Mouse (Mus musculus) forebrain, embryonic 15.5 days (tissue): ENCODE results near the gene Sipa1l2. TPM values are rescaled to one million over a fixed set of nuclear protein-coding genes. Genes with fewer than 3 reads are reported as not detected.

Experiments
- ATAC-seq: fragments of 200-750 bp; cut with Nextera tagmentation; replicated peaks from 2 replicates; pipeline ENCODE4 v1.8.0; 2017; ENCODE audit warnings: mild to moderate bottlenecking, moderate TSS enrichment, moderate library complexity
- H3K27ac ChIP-seq: fragments of 300-500 bp; sonication (generic); replicated peaks from 2 replicates; pipeline ENCODE4 v1.5.1; 2015; ENCODE audit warnings: mild to moderate bottlenecking, inconsistent platforms
- H3K27me3 ChIP-seq: fragments of 300-500 bp; sonication (generic); 2 replicates; pipeline ENCODE4 v1.6.1; 2015; ENCODE audit warnings: inconsistent platforms
- H3K36me3 ChIP-seq: fragments of 300-500 bp; sonication (generic); 2 replicates; pipeline ENCODE4 v1.6.1; 2015; ENCODE audit warnings: mild to moderate bottlenecking, inconsistent platforms
- H3K4me1 ChIP-seq: fragments of 300-500 bp; sonication (generic); 2 replicates; pipeline ENCODE4 v1.6.1; 2015; ENCODE audit warnings: inconsistent platforms
- H3K4me2 ChIP-seq: fragments of 300-500 bp; sonication (generic); replicated peaks from 2 replicates; pipeline ENCODE4 v1.6.1; 2015; ENCODE audit warnings: mild to moderate bottlenecking, inconsistent platforms
- H3K4me3 ChIP-seq: fragments of 300-500 bp; sonication (generic); 2 replicates; pipeline ENCODE4 v1.5.1; 2015; ENCODE audit warnings: mild to moderate bottlenecking, inconsistent platforms
- H3K9ac ChIP-seq: fragments of 300-500 bp; sonication (generic); replicated peaks from 2 replicates; pipeline ENCODE4 v1.6.1; 2015; ENCODE audit warnings: mild to moderate bottlenecking, inconsistent platforms
- H3K9me3 ChIP-seq: fragments of 300-500 bp; sonication (generic); 2 replicates; pipeline ENCODE4 v1.6.1; 2016; ENCODE audit warnings: inconsistent platforms
- WGBS: fragments of 180-500 bp; shearing (Covaris S2); methylation state at CpG from one replicate; pipeline ENCODE4 v1.1.7; 2015; ENCODE audit warnings: mixed read lengths; 5-methylcytosine and 5-hydroxymethylcytosine counted together
- polyA plus RNA-seq: library from polyadenylated mRNA; unstranded; fragments of >200 nt; fragmentation: Nextera tagmentation; extraction: Ambion mirVana; gene quantifications from 2 replicates; pipeline ENCODE4 v1.2.1, GENCODE M21; 2015

Gene Sipa1l2
- polyA plus RNA-seq, 1 experiment from 2014 or later = 32.0 TPM

DNA sequence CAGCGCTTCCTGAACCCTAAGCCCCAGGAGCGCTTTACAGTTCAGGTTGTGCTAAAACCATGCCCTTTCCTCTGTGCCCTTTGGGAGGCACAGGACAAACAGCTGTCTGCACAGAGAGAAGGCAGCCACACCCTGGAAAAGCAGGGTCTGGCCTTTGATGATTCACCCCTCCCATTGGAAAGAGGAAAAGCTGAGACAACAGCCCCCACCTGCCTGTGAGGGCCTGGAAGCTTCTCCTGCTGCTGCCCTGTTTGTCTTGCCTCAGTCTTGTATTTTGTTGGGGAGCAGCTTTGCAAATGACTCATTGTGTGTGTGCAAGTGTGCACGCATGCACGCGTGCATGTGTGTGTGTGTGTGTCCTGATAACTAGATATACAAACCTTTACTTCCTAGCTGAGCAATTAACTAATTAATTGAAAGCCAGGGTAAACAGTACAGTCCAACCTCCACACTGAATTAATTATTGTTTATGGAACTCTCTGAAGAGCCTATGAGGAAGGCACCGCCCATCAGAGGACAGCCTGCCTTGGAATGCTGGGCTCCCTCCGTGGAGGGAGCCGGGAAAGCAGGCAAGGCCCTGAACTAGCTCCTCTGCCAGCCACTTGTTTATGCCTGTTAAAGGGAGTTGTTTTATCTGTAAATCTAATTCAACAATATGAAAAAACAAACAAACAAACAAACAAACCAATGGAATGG lies 35.4 kb upstream of the Sipa1l2 start:
- Histone ChIP-seq H3K36me3 (no peaks in the 10 kb centered on the region), H3K4me1 (no peaks in the 10 kb centered on the region), H3K9ac (no peak overlapping the region), H3K4me2 (no peak overlapping the region), H3K9me3 (no peaks in the 10 kb centered on the region), H3K4me3 (no peak overlapping the region), H3K27ac (no peak overlapping the region), H3K27me3 (no peaks in the 10 kb centered on the region)
- no peak for ATAC-seq
- 69% methylated on average over 8 of the region's 8 CpGs for WGBS

DNA sequence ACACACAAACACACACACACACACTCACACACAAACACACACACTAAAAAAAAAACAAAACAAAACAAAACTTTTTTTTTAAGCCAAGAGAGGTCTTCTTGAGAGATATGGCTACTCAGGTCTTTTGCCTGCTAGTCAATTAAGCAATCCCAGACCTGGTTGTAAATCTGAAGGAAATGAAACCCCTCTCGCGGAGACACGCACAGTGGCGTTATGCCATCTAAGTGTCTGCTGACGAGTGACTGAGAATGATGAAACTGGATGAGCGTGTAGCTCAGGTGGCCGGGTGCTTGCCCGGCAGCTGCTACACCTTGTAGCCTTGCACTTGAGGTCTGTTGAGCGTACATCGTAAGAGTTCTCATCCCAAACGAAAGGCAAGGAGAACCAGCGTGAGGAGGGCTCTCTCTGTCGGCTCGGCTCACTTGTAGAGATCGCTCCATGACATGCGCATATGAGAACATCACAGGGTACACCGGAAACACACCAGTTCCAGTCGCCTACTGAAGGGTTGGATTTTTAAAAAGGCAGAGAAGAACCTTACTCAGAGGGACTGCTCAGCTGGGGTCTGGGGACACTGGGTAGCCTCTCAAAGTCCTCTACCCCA lies 34.7 kb upstream of the Sipa1l2 start:
- H3K27me3 ChIP-seq = no peaks in the 10 kb centered on the region
- H3K9me3 ChIP-seq = no peaks in the 10 kb centered on the region
- H3K4me3 ChIP-seq = no peak overlapping the region
- H3K4me1 ChIP-seq = no peaks in the 10 kb centered on the region
- H3K36me3 ChIP-seq = no peaks in the 10 kb centered on the region
- no peak for ATAC-seq
- WGBS = 90% methylated on average over 18 of the region's 18 CpGs
- no peak overlapping the region for H3K9ac ChIP-seq
- no peak overlapping the region for H3K4me2 ChIP-seq
- H3K27ac ChIP-seq = no peak overlapping the region

DNA sequence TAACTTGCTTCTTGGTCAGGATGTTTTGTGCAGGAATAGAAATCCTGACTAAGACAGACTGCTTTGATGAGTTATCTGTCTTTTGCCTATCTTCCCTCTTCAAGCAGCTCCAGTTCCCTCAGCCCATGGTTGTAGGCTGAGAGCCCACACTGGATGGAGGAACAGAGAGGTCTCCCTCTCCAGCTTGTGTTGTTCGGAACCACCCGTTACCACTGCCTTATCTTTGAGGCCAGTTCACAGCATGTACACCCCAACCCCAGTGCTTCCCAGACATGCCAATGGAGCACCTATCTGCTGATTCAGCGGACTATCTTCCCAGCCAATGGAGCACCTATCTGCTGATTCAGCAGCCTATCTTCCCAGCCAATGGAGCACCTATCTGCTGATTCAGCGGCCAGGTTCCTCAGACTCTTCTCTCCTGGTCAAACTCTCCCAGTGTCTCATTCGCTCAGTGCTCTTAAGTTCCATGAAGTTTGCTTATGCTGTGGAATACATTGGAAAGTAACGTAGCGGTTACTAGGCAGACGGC lies 33.8 kb upstream of the Sipa1l2 start:
- no peaks in the 10 kb centered on the region for H3K36me3 ChIP-seq
- no peaks in the 10 kb centered on the region for H3K27me3 ChIP-seq
- no peaks in the 10 kb centered on the region for H3K4me1 ChIP-seq
- H3K4me2 ChIP-seq = no peak overlapping the region
- H3K9me3 ChIP-seq = no peaks in the 10 kb centered on the region
- ATAC-seq = no peak
- no peak overlapping the region for H3K27ac ChIP-seq
- H3K9ac ChIP-seq = no peak overlapping the region
- WGBS = 90% methylated on average over 8 of the region's 8 CpGs
- H3K4me3 ChIP-seq = no peak overlapping the region

DNA sequence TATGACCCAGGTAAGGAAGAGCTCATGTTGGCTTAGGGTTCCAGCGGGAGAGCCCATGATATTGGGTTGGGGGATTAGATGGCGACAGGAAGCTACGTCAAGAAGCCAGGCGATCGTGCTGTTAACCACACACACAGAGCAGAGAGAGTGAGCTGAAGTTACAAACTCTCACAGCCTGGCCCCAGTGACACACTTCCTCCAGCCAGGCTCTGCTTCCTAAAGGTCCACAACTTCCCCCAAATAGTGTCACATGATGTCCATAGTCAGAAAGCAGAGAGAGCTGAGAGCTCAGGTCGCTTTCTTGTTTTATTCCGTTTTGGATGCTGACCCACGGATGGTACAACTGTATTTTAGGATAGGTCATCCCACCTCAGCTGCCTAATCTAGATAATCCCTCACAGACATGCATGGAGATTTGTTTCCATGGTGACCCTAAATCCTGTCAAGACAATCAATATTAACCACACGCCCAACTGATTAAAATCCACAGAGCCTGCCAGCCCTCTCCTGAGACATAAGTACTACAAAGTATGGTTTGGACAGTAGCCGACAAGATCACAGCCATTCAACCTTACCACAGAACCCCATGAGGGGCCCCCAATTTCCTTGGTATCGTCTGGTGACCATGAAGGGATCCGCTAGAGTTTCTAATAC lies 30.6 kb upstream of the Sipa1l2 start:
- no peak overlapping the region for H3K4me3 ChIP-seq
- no peaks in the 10 kb centered on the region for H3K27me3 ChIP-seq
- no peak overlapping the region for H3K27ac ChIP-seq
- ATAC-seq = no peak
- WGBS = 74% methylated on average over 12 of the region's 12 CpGs
- no peaks in the 10 kb centered on the region for H3K36me3 ChIP-seq
- no peaks in the 10 kb centered on the region for H3K9me3 ChIP-seq
- no peak overlapping the region for H3K4me2 ChIP-seq
- H3K9ac ChIP-seq = no peak overlapping the region
- peaks cover 9% of the 10 kb centered on the region for H3K4me1 ChIP-seq

DNA sequence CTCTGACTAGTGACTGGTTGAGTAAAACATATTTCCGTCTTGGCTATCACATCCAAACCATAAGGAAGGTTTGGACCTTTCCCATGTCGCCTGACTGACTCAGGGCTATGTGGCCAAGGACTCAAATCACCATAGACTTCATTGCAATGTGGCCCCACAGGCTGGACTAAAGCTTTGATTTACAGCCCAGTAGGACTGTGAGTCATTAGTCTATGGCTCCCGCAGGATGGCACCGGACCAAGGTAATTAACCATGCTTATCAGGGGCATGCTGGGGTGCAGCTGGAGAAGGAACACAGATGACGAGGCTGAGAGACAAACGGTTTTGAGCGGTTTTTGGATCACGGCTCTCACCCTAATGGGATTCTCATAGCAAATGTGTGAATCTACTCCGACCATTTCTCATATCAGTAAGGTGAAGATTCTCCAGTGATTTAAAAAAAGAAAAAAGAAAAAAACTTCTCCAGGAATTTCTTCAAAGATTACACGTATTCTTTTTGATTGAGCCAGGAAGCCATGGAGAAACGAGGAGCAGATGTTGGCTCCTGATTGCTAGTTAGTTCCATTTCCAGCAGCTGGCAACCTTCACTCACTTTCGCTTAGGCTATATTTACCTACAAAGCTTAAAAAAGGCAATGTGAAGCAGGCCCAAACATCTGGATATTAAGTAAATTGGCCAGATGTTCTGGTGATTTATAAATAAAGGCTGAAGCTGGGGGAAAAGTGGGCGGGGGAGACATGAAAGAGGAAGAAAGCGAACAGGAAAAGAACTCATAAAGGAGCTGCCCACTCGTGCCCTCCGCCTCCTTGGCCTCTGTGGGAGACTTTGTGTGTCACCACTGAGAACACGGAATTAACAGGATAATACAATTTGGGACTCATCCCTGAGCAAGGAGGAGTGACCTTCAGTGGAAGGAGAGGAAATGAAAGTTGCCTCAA lies 26.2 kb upstream of the Sipa1l2 start:
- WGBS = 53% methylated on average over 17 of the region's 17 CpGs
- Histone ChIP-seq H3K4me3 (no peak overlapping the region), H3K27me3 (no peaks in the 10 kb centered on the region), H3K4me2 (no peak overlapping the region), H3K4me1 (peaks cover 9% of the 10 kb centered on the region), H3K36me3 (no peaks in the 10 kb centered on the region), H3K9me3 (no peaks in the 10 kb centered on the region), H3K27ac (peak overlapping the region; percentile 12; the same call in 1 of the 2 replicates), H3K9ac (no peak overlapping the region)
- ATAC-seq = no peak

DNA sequence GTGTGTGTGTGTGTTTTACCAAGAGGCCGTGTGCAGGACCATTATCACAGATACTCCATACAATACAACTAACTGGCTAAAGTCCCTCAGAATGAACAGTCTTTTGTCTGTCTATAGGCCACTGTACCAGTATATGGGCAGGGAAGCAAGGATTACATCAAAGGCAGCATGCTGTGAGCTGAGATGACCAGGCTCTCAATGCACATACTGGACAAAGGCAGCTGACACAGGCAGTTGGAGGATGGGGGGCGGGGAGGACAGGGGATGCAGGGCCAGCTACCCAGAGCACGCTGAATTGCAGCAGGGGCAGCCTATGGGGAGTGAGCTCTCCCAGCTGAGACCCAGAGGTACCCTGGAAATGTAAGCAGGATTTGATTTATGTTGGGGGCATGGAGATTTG lies 20.8 kb upstream of the Sipa1l2 start:
- H3K9ac ChIP-seq = no peak overlapping the region
- no peak overlapping the region for H3K27ac ChIP-seq
- no peak for ATAC-seq
- H3K27me3 ChIP-seq = no peaks in the 10 kb centered on the region
- H3K36me3 ChIP-seq = no peaks in the 10 kb centered on the region
- peaks cover under 1% of the 10 kb centered on the region; the same call in 1 of the 2 replicates for H3K4me1 ChIP-seq
- no peaks in the 10 kb centered on the region for H3K9me3 ChIP-seq
- H3K4me2 ChIP-seq = no peak overlapping the region
- WGBS = 18% methylated on average over 3 of the region's 3 CpGs
- H3K4me3 ChIP-seq = no peak overlapping the region

DNA sequence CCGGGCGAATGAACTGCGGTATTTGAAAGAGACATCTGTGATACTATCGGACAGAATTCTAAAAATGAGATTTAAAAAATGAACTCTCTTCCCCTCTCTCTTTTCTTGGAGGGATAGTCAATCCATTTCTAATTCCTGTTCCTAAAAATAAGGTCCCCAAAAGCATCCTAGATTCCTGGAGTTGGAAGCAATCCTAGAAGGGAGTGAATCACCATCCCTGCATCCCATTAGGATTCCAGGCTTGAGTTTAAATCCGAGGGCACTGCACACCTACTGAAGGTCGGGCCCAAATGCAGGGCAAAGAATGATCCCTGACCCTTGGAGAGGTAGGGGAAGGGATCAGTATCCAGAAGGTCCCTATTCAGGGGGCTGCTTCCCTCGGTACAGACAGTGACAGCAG lies 17.0 kb upstream of the Sipa1l2 start:
- Histone ChIP-seq H3K36me3 (no peaks in the 10 kb centered on the region), H3K4me1 (no peaks in the 10 kb centered on the region), H3K9me3 (no peaks in the 10 kb centered on the region), H3K27ac (no peak overlapping the region), H3K27me3 (no peaks in the 10 kb centered on the region), H3K4me2 (no peak overlapping the region), H3K4me3 (no peak overlapping the region), H3K9ac (no peak overlapping the region)
- 82% methylated on average over 7 of the region's 7 CpGs for WGBS
- no peak for ATAC-seq

DNA sequence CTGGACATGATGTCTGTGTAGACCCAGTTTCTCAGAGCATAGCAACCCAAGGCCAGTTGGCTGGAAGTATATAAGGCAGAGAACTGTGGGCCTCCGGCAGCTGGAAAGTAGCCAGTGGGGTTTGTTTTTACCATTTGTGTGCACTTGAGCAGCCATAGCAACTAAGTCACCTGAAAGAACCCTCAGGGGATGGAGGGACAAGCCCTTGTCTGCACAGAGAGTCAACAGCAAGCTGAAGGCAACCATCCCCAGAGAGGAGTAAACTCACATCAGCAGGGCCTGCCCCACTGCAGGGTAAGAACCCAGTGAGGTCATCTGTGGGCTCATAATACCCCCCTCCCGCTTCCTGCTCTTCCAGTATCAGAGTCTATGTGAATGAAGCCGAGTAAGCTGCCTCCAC lies 14.7 kb upstream of the Sipa1l2 start:
- 66% methylated on average over 3 of the region's 3 CpGs for WGBS
- H3K9ac ChIP-seq = no peak overlapping the region
- no peak overlapping the region for H3K4me2 ChIP-seq
- no peak overlapping the region for H3K27ac ChIP-seq
- no peak overlapping the region for H3K4me3 ChIP-seq
- no peaks in the 10 kb centered on the region for H3K9me3 ChIP-seq
- H3K4me1 ChIP-seq = no peaks in the 10 kb centered on the region
- no peaks in the 10 kb centered on the region for H3K36me3 ChIP-seq
- no peaks in the 10 kb centered on the region for H3K27me3 ChIP-seq
- ATAC-seq = no peak

DNA sequence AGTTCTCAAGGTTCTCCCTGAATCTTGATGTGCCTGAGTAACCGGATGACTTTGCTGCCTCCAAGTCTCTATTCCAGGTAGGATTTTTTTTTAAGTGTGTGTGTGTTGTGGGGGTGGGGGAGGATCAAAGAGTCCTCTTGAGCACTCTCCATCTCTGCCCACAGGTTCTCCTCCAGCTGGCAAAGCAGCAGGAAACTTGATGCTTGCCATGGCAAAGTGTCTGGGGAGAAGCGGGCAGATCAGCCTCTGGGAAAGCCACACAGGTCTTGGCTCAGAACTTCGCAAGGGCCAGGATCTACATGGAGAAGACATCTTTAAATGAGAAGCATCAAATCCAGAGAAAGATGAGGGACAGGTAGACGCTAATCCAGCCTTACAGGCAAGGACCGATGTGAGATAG lies 10.8 kb upstream of the Sipa1l2 start:
- Histone ChIP-seq H3K36me3 (no peaks in the 10 kb centered on the region), H3K9me3 (no peaks in the 10 kb centered on the region), H3K4me1 (no peaks in the 10 kb centered on the region), H3K27ac (no peak overlapping the region), H3K9ac (no peak overlapping the region), H3K4me3 (no peak overlapping the region), H3K27me3 (no peaks in the 10 kb centered on the region), H3K4me2 (no peak overlapping the region)
- WGBS = 96% methylated on average over 5 of the region's 5 CpGs
- ATAC-seq = no peak

DNA sequence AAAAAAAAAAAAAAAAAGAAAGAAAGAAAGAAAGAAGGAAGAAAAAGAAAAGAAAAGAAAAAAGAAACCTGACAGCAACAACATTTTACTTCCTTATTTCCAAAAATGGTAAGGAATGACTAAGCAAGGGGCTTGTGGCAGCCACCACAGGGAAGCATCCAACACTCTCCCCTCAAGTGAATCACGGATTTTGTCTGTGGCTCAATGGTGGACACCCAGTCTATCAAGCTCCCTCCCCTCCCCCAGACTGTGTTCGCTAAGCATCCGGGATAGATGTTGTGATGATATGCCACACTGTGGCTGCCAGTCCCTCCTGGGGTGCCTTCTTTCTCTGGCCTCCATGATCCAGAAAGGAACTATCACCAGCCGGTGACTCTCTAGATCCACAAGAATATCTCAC lies 6.5 kb upstream of the Sipa1l2 start:
- no peak for ATAC-seq
- Histone ChIP-seq H3K9ac (no peak overlapping the region), H3K27ac (no peak overlapping the region), H3K9me3 (no peaks in the 10 kb centered on the region), H3K4me1 (no peaks in the 10 kb centered on the region), H3K4me3 (no peak overlapping the region), H3K27me3 (no peaks in the 10 kb centered on the region), H3K4me2 (no peak overlapping the region), H3K36me3 (no peaks in the 10 kb centered on the region)
- 79% methylated on average over 4 of the region's 4 CpGs for WGBS

DNA sequence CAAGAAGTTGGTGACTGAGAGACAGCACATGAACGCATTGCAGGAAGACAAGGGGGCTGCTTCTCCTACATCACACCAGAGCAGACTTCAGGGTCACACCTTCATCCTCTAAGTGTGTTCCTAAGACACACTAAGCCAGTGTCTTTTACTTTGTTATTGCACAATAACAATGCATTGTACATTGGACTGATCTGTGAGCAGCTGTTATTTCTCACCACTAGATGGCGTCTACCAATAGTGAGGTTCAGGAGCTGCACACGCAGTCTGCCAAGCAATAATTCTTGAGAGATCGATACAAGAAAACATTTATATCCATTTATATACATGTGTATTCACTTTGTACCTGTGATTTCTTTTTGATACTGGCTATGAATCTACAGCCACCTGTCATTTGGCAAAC lies 4.7 kb upstream of the Sipa1l2 start:
- ATAC-seq = no peak
- no peak overlapping the region for H3K9ac ChIP-seq
- no peak overlapping the region for H3K4me2 ChIP-seq
- no peak overlapping the region for H3K27ac ChIP-seq
- no peaks in the 10 kb centered on the region for H3K27me3 ChIP-seq
- no peak overlapping the region for H3K4me3 ChIP-seq
- no peaks in the 10 kb centered on the region for H3K36me3 ChIP-seq
- H3K9me3 ChIP-seq = no peaks in the 10 kb centered on the region
- WGBS = 24% methylated on average over 4 of the region's 4 CpGs
- peaks cover 5% of the 10 kb centered on the region; the same call in 1 of the 2 replicates for H3K4me1 ChIP-seq

DNA sequence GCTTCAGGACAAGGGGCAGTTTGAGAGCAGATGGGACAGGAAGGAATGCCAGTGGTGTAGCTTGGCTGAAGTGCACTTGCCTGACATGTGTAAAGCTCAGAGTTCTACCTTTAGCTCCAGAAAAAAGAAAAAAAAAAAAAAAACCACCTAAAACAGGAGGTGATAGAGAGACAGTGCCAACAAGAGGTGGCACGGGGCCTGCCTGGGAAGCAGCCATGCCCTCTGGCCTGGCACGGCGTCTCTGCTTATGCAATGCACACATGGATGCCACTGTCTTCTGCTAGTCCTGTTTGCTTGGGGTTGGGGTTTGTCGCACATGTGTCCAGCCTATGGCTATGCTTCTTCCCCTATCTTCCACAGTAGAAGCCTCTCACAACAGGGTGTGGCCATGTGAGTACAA lies 2.6 kb upstream of the Sipa1l2 start:
- Histone ChIP-seq H3K4me1 (peaks cover 19% of the 10 kb centered on the region), H3K4me3 (no peak overlapping the region), H3K27ac (no peak overlapping the region), H3K36me3 (no peaks in the 10 kb centered on the region), H3K9me3 (no peaks in the 10 kb centered on the region), H3K9ac (no peak overlapping the region), H3K4me2 (no peak overlapping the region), H3K27me3 (no peaks in the 10 kb centered on the region)
- no peak for ATAC-seq
- 93% methylated on average over 4 of the region's 4 CpGs for WGBS
